8 mouse cellular contexts compared by ENCODE assay signal in genomic region chr19:44408223-44408545, GRCm38 (mm10). TPM values are rescaled to one million over a fixed set of nuclear protein-coding genes. Genes with fewer than 3 reads are reported as not detected.
DNase-seq lines count a peak whose midpoint lies in the region; ATAC-seq and TF ChIP-seq lines count a peak whose summit lies in the region.

No protein-coding gene starts in this region.

- H3K4me1 ChIP-seq in E14TG2a.4 (replicated peaks; ENCODE audit: low read depth, low read length) = peaks cover 47% of the 10 kb centered on the region
- H3K4me1 ChIP-seq in heart, postnatal 0 days (ENCODE audit: control insufficient read depth, insufficient read depth) = 0 out of 2 replicates have a peak, but pooled peaks cover 14% of the 10 kb centered on the region
- peaks cover 30% of the 10 kb centered on the region for H3K4me1 ChIP-seq in liver, embryonic 16.5 days (ENCODE audit: control insufficient read depth, low read depth, low read length)
- H3K4me1 ChIP-seq in neural tube, embryonic 13.5 days (replicated peaks) = peaks cover 28% of the 10 kb centered on the region

- H3K4me3 ChIP-seq in E14TG2a.4 (replicated peaks; ENCODE audit: low read length) = peak overlapping the region; percentile 79
- peak overlapping the region; percentile 48 for H3K4me3 ChIP-seq in heart, postnatal 0 days (ENCODE audit: low read depth, low read length)
- peak overlapping the region; percentile 73 for H3K4me3 ChIP-seq in liver, embryonic 16.5 days (ENCODE audit: low read depth, low read length)
- peak overlapping the region; percentile 54 for H3K4me3 ChIP-seq in neural tube, embryonic 13.5 days

- peak overlapping the region; percentile 84 for H3K4me2 ChIP-seq in heart, postnatal 0 days (ENCODE audit: low read depth, low read length)
- H3K4me2 ChIP-seq in liver, embryonic 16.5 days (ENCODE audit: low read depth, low read length) = peak overlapping the region; percentile 95
- H3K4me2 ChIP-seq in neural tube, embryonic 13.5 days = peak overlapping the region; percentile 97

- WGBS in heart, postnatal 0 days = under 1% methylated on average over 14 of the region's 14 CpGs
- under 1% methylated on average over 14 of the region's 14 CpGs for WGBS in liver, embryonic 16.5 days (ENCODE audit: insufficient replicate concordance)
- WGBS in neural tube, embryonic 13.5 days = under 1% methylated on average over 14 of the region's 14 CpGs

- peak; percentile 82 for ATAC-seq in erythroid progenitor cell, adult 5-6 weeks (replicated peaks; ENCODE audit: low FRiP score, poor library complexity, severe bottlenecking)
- ATAC-seq in heart, postnatal 0 days (ENCODE audit: insufficient read depth, low read depth) = peak; percentile 84
- ATAC-seq in liver, embryonic 16.5 days (ENCODE audit: low read depth) = peak; percentile 78
- peak; percentile 81 for ATAC-seq in neural tube, embryonic 13.5 days (ENCODE audit: low read depth)

- peaks cover 31% of the 10 kb centered on the region for H3K36me3 ChIP-seq in E14TG2a.4 (ENCODE audit: insufficient read depth, low read length)
- no peaks in the 10 kb centered on the region for H3K36me3 ChIP-seq in heart, postnatal 0 days (replicated peaks; ENCODE audit: control insufficient read depth, insufficient read depth, low read length)
- no peaks in the 10 kb centered on the region; the same call in 1 of the 2 replicates for H3K36me3 ChIP-seq in liver, embryonic 16.5 days (ENCODE audit: control insufficient read depth, insufficient read depth)
- H3K36me3 ChIP-seq in neural tube, embryonic 13.5 days = no peaks in the 10 kb centered on the region

- peak overlapping the region; percentile 59 for H3K27ac ChIP-seq in heart, postnatal 0 days (ENCODE audit: low read depth)
- H3K27ac ChIP-seq in liver, embryonic 16.5 days (ENCODE audit: low read length) = peak overlapping the region; percentile 72
- H3K27ac ChIP-seq in neural tube, embryonic 13.5 days (replicated peaks) = peak overlapping the region; percentile 75

- no peak for TF ChIP-seq CTCF in E14TG2a.4 (conservative IDR thresholded peaks at IDR 0.05; ENCODE audit: low read length)
- no peak for TF ChIP-seq CTCF in heart, postnatal 0 days (IDR thresholded peaks at IDR 0.05; ENCODE audit: low read depth)

- DNase-seq in brain, adult 2 months (ENCODE audit: low read depth, low spot score) = peak; percentile 84
- peak; percentile 61 for DNase-seq in heart, postnatal 0 days (ENCODE audit: low spot score)
- peak; percentile 67 to 86 for DNase-seq in kidney, postnatal 25 days
- peak; percentile 70 for DNase-seq in urinary bladder, postnatal 14 days (ENCODE audit: low spot score)

- no peaks in the 10 kb centered on the region for H3K9me3 ChIP-seq in E14TG2a.4 (ENCODE audit: low read length)
- H3K9me3 ChIP-seq in heart, postnatal 0 days (replicated peaks; ENCODE audit: control insufficient read depth, low read length) = no peaks in the 10 kb centered on the region
- H3K9me3 ChIP-seq in liver, embryonic 16.5 days (replicated peaks; ENCODE audit: control insufficient read depth, low read length) = no peaks in the 10 kb centered on the region
- no peaks in the 10 kb centered on the region for H3K9me3 ChIP-seq in neural tube, embryonic 13.5 days

- peak overlapping the region; percentile 45 for H3K9ac ChIP-seq in heart, postnatal 0 days (replicated peaks; ENCODE audit: low read depth, low read length)
- H3K9ac ChIP-seq in liver, embryonic 16.5 days (ENCODE audit: low read depth, low read length) = peak overlapping the region; percentile 67
- H3K9ac ChIP-seq in neural tube, embryonic 13.5 days = peak overlapping the region; percentile 75

- peaks cover 33% of the 10 kb centered on the region for H3K27me3 ChIP-seq in E14TG2a.4 (ENCODE audit: insufficient read depth, low read length)
- peaks cover 15% of the 10 kb centered on the region for H3K27me3 ChIP-seq in heart, postnatal 0 days (ENCODE audit: control insufficient read depth, insufficient read depth, low read length)
- peaks cover 2% of the 10 kb centered on the region for H3K27me3 ChIP-seq in liver, embryonic 16.5 days (ENCODE audit: control insufficient read depth, insufficient read depth, low read depth, low read length)
- peaks cover 4% of the 10 kb centered on the region; the same call in 1 of the 2 replicates for H3K27me3 ChIP-seq in neural tube, embryonic 13.5 days

- no peak for TF ChIP-seq EP300 in heart, postnatal 0 days (IDR thresholded peaks at IDR 0.05; ENCODE audit: low read depth)

RNA-seq across cellular contexts. Expression of gene Scd1, which starts 0.5 kb away (rescaled TPM):
- 29.2 and 33.1 TPM in 2 replicates for total RNA-seq in erythroid progenitor cell, adult 5-6 weeks (2015; ENCODE audit: low replicate concordance)
- 9.8 and 17.3 TPM in 2 replicates for total RNA-seq in erythroid progenitor cell, adult 5-6 weeks (2017; ENCODE audit: low replicate concordance)
- total RNA-seq in heart, postnatal 0 days (2014; rRNA removed; ENCODE audit: low replicate concordance) = 6.2 and 9.8 TPM in 2 replicates
- 0.66 and 1.2 TPM in 2 replicates for polyA plus RNA-seq in heart, postnatal 0 days (2015; fragmentation: Nextera tagmentation; extraction: Ambion mirVana)
- 19.2 and 25.5 TPM in 2 replicates for polyA plus RNA-seq in liver, embryonic 16.5 days (2015; fragmentation: Nextera tagmentation; extraction: Ambion mirVana)
- polyA plus RNA-seq in neural tube, embryonic 13.5 days (2015; fragmentation: Nextera tagmentation; extraction: Ambion mirVana) = 5.2 and 5.8 TPM in 2 replicates

Comparison
In these comparisons a context has a peak if more than half of its experiments do, and no peak if none do; other contexts are left out.
1. Peak in every context shown above with its lines: DNase-seq, ATAC-seq, H3K4me3 ChIP-seq and H3K27ac ChIP-seq.